Mouse (Mus musculus) liver, embryonic 14.5 days (tissue): ENCODE measurements at regions not wholly inside any gene's neighbourhood (a gene's known extent, or its start where the extent isn't known, plus 50 kb on each side); places are given as distances from the start of the nearest gene placed in this dataset.

ENCODE experiments used
- ATAC-seq: fragments of 200-750 bp; cut with Nextera tagmentation; 2 replicates; pipeline ENCODE4 v1.8.0; 2017; ENCODE audit warnings: moderate number of reproducible peaks, mild to moderate bottlenecking, moderate library complexity; ENCODE audit not compliant: insufficient read depth
- DNase-seq, 3 experiments: peaks; one replicate each; pipeline ENCODE4 v3.0.0-alpha.2; 2012 to 2013; ENCODE audit warnings: low read depth in 3 of 3, low spot score in 3 of 3
- H3K27ac ChIP-seq: fragments of 300-500 bp; sonication (generic); 2 replicates; pipeline ENCODE4 v1.5.1; 2014; ENCODE audit warnings: moderate library complexity, mild to moderate bottlenecking, control low read depth, inconsistent platforms
- H3K27me3 ChIP-seq: fragments of 300-500 bp; sonication (generic); 2 replicates; pipeline ENCODE4 v1.6.1; 2014; ENCODE audit warnings: mild to moderate bottlenecking, low read length, moderate library complexity; ENCODE audit not compliant: control insufficient read depth, insufficient read depth
- H3K36me3 ChIP-seq: fragments of 300-500 bp; sonication (generic); replicated peaks from 2 replicates; pipeline ENCODE4 v1.6.1; 2014; ENCODE audit warnings: low read depth; ENCODE audit not compliant: control insufficient read depth, insufficient read depth
- H3K4me1 ChIP-seq, 2 experiments: fragments of 200-500 bp in 1 of 2; fragments of 300-500 bp in 1 of 2; sonication (generic) in 1 of 2; replicated peaks; 2 replicates each; pipeline ENCODE4 v1.6.1; 2012 to 2014; ENCODE audit warnings: antibody characterized with exemption in 1 of 2, inconsistent platforms in 1 of 2, low read length in 1 of 2; ENCODE audit not compliant: control insufficient read depth in 2 of 2, insufficient read depth in 2 of 2
- H3K4me2 ChIP-seq: fragments of 300-500 bp; sonication (generic); 2 replicates; pipeline ENCODE4 v1.6.1; 2014; ENCODE audit warnings: low read depth, mild to moderate bottlenecking, control low read depth, moderate library complexity
- H3K4me3 ChIP-seq, 2 experiments: fragments of 200-500 bp in 1 of 2; fragments of 300-500 bp in 1 of 2; sonication (generic) in 1 of 2; 2 replicates each; pipeline ENCODE4 v1.5.1; 2012 to 2014; ENCODE audit warnings: low read depth in 2 of 2, low read length in 2 of 2, mild to moderate bottlenecking in 2 of 2, control low read depth in 1 of 2, inconsistent platforms in 1 of 2, moderate library complexity in 1 of 2; ENCODE audit not compliant: insufficient read depth in 1 of 2
- H3K9ac ChIP-seq: fragments of 300-500 bp; sonication (generic); replicated peaks from 2 replicates; pipeline ENCODE4 v1.6.1; 2014; ENCODE audit warnings: mild to moderate bottlenecking, control low read depth, moderate library complexity
- H3K9me3 ChIP-seq: fragments of 300-500 bp; sonication (generic); 2 replicates; pipeline ENCODE4 v1.6.1; 2016; ENCODE audit warnings: low read length, mixed read lengths; ENCODE audit not compliant: control insufficient read depth
- CTCF ChIP-seq: IDR thresholded peaks from 2 replicates; pipeline ENCODE4 v1.5.1; 2016; ENCODE audit warnings: antibody characterized with exemption, low read depth, control low read depth
- EP300 ChIP-seq: IDR thresholded peaks from 2 replicates; pipeline ENCODE4 v1.6.1; 2016; ENCODE audit warnings: antibody characterized with exemption, low read depth
- WGBS: fragments of 180-500 bp; shearing (Covaris S2); extraction: QIAGEN DNeasy Blood & Tissue Kit; methylation state at CpG from one replicate; pipeline ENCODE4 v1.1.7; 2014; ENCODE audit not compliant: insufficient replicate concordance; 5-methylcytosine and 5-hydroxymethylcytosine counted together

DNA sequence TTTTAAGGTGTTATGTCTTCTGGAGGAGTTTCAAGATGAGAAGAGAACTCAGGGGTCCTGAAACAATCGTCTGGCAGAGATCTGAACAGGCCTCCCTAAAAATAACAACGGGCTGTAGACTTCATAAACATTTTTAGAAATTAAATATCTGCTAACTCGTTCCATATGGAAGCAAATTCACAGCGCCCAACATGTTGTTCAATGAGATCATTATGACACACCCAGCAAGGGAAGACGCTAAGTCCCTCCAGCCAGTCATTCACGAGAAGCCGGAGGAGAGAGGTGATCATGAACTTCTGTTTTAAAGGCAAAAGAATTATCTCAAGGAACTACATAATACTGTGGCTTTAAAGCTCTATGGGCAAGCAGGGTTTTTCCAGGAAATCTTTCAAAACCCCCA lies 334.8 kb downstream of the Efna5 start:
- 64% methylated on average over 7 of the region's 7 CpGs for WGBS
- Histone ChIP-seq H3K4me2 (no peak overlapping the region), H3K36me3 (no peaks in the 10 kb centered on the region), H3K9me3 (no peaks in the 10 kb centered on the region), H3K4me3 (no peak overlapping the region), H3K4me1 (no peaks in the 10 kb centered on the region), H3K27ac (no peak overlapping the region), H3K27me3 (no peaks in the 10 kb centered on the region), H3K9ac (no peak overlapping the region)
- no peak for TF ChIP-seq CTCF
- no peak for TF ChIP-seq EP300
- ATAC-seq (no peak), DNase-seq (no peak)

DNA sequence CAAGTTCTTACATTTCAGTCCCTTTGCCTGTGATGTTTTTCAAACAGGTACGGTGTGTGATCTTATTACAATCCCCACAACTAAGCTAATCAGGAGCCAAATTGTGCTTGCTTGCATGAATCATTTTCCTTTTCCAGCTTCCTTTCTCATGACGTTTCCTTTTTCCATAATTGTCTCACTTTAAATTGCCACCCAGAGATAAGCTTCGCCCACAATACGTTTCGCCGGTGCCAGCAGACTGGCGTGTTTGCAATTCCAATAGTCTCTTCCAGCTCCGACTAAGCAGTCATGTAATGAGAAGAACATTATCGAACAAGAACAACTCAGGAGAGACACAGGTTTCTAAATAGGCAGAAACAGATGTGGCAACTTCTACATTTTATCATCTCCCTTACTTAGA lies 335.8 kb downstream of the Efna5 start:
- H3K4me3 ChIP-seq, result no peak overlapping the region
- no peaks in the 10 kb centered on the region for H3K9me3 ChIP-seq
- no peak overlapping the region for H3K27ac ChIP-seq
- H3K4me2 ChIP-seq, result no peak overlapping the region
- no peak for ATAC-seq
- WGBS, result 35% methylated on average over 9 of the region's 9 CpGs
- no peaks in the 10 kb centered on the region for H3K27me3 ChIP-seq
- H3K9ac ChIP-seq, result no peak overlapping the region
- TF ChIP-seq CTCF, result no peak
- TF ChIP-seq EP300, result no peak
- DNase-seq, result no peak
- H3K4me1 ChIP-seq, result no peaks in the 10 kb centered on the region
- H3K36me3 ChIP-seq, result no peaks in the 10 kb centered on the region

GRCm38 (mm10) chr17:62543056-62543975 lies 337.8 kb downstream of the Efna5 start:
- Histone ChIP-seq H3K27me3 (no peaks in the 10 kb centered on the region), H3K4me3 (no peak overlapping the region), H3K9me3 (no peaks in the 10 kb centered on the region), H3K4me1 (no peaks in the 10 kb centered on the region), H3K36me3 (no peaks in the 10 kb centered on the region), H3K27ac (no peak overlapping the region), H3K4me2 (no peak overlapping the region), H3K9ac (no peak overlapping the region)
- TF ChIP-seq EP300 (no peak), CTCF (no peak)
- DNase-seq (no peak), ATAC-seq (no peak)
- WGBS, result 72% methylated on average over 18 of the region's 18 CpGs

GRCm38 (mm10) chr17:62529911-62530310 lies 351.2 kb downstream of the Efna5 start:
- DNase-seq, result no peak
- TF ChIP-seq EP300, result no peak
- TF ChIP-seq CTCF, result no peak
- H3K27me3 ChIP-seq, result no peaks in the 10 kb centered on the region

GRCm38 (mm10) chr17:62527556-62527955 lies 353.6 kb downstream of the Efna5 start:
- Histone ChIP-seq H3K4me1 (no peaks in the 10 kb centered on the region), H3K27ac (no peak overlapping the region), H3K9ac (no peak overlapping the region), H3K9me3 (no peaks in the 10 kb centered on the region), H3K27me3 (no peaks in the 10 kb centered on the region), H3K4me2 (no peak overlapping the region), H3K36me3 (no peaks in the 10 kb centered on the region), H3K4me3 (no peak overlapping the region)
- WGBS, result 56% methylated on average over 2 of the region's 2 CpGs
- ATAC-seq, result no peak
- TF ChIP-seq EP300, result no peak
- no peak for TF ChIP-seq CTCF
- DNase-seq, result no peak

More at GRCm38 (mm10) chr17:62529911-62530310, 351.2 kb downstream of the Efna5 start:
- ATAC-seq, result no peak
- Histone ChIP-seq H3K9me3 (no peaks in the 10 kb centered on the region), H3K27ac (no peak overlapping the region), H3K4me2 (no peak overlapping the region), H3K9ac (no peak overlapping the region), H3K4me3 (no peak overlapping the region), H3K4me1 (no peaks in the 10 kb centered on the region), H3K36me3 (no peaks in the 10 kb centered on the region)
- WGBS, result 64% methylated on average over 2 of the region's 2 CpGs
